Mouse (Mus musculus) lung, embryonic 14.5 days (tissue): ENCODE data around the gene Ccdc126. TPM values are rescaled to one million over a fixed set of nuclear protein-coding genes. Genes with fewer than 3 reads are reported as not detected.
"Not testable (repeated sequence)": the region's sequence is repeated elsewhere in the genome, so short reads cannot be mapped to it uniquely, and the experiment has no call there.

Source experiments
- ATAC-seq: fragments of 200-750 bp; cut with Nextera tagmentation; 2 replicates; pipeline ENCODE4 v1.8.0; 2017; ENCODE audit warnings: mild to moderate bottlenecking, moderate TSS enrichment, moderate library complexity; ENCODE audit not compliant: insufficient read depth
- DNase-seq: peaks from one replicate; pipeline ENCODE4 v3.0.0-alpha.2; 2015
- H3K27ac ChIP-seq: fragments of 300-500 bp; sonication (generic); 2 replicates; pipeline ENCODE4 v1.5.1; 2014; ENCODE audit warnings: low read depth, mild to moderate bottlenecking, moderate library complexity
- H3K27me3 ChIP-seq: fragments of 300-500 bp; sonication (generic); 2 replicates; pipeline ENCODE4 v1.6.1; 2014; ENCODE audit warnings: low read length, control low read depth; ENCODE audit not compliant: insufficient read depth
- H3K36me3 ChIP-seq: fragments of 300-500 bp; sonication (generic); 2 replicates; pipeline ENCODE4 v1.6.1; 2014; ENCODE audit warnings: control low read depth; ENCODE audit not compliant: insufficient read depth
- H3K4me1 ChIP-seq: fragments of 300-500 bp; sonication (generic); 2 replicates; pipeline ENCODE4 v1.6.1; 2014; ENCODE audit warnings: antibody characterized with exemption, control low read depth; ENCODE audit not compliant: insufficient read depth
- H3K4me2 ChIP-seq: fragments of 300-500 bp; sonication (generic); 2 replicates; pipeline ENCODE4 v1.6.1; 2014; ENCODE audit warnings: mild to moderate bottlenecking
- H3K4me3 ChIP-seq: fragments of 300-500 bp; sonication (generic); 2 replicates; pipeline ENCODE4 v1.5.1; 2014; ENCODE audit warnings: low read depth, low read length
- H3K9ac ChIP-seq: fragments of 300-500 bp; sonication (generic); 2 replicates; pipeline ENCODE4 v1.6.1; 2014
- H3K9me3 ChIP-seq: fragments of 300-500 bp; sonication (generic); 2 replicates; pipeline ENCODE4 v1.6.1; 2016; ENCODE audit warnings: low read depth, low read length, control low read depth
- CTCF ChIP-seq: IDR thresholded peaks from 2 replicates; pipeline ENCODE4 v1.5.1; 2016; ENCODE audit warnings: antibody characterized with exemption, low read depth
- WGBS: fragments of 180-500 bp; shearing (Covaris S2); extraction: QIAGEN DNeasy Blood & Tissue Kit; methylation state at CpG from one replicate; pipeline ENCODE4 v1.1.7; 2014; 5-methylcytosine and 5-hydroxymethylcytosine counted together
- polyA plus RNA-seq: library from polyadenylated mRNA; unstranded; fragments of >200 nt; fragmentation: Nextera tagmentation; extraction: Ambion mirVana; gene quantifications from 2 replicates; pipeline ENCODE4 v1.2.1, GENCODE M21; 2014

The Ccdc126 gene
- polyA plus RNA-seq, 1 experiment from 2014 or later, result 12.5 TPM

- H3K4me1 ChIP-seq, result no peaks in the 10 kb centered on the region
- no peak overlapping the region for H3K4me2 ChIP-seq
- no peak overlapping the region for H3K9ac ChIP-seq
- no peak overlapping the region for H3K4me3 ChIP-seq
- H3K27ac ChIP-seq, result no peak overlapping the region
- TF ChIP-seq CTCF, result no peak
- WGBS, result 26% methylated on average over 1 of the region's 1 CpGs
- no peaks in the 10 kb centered on the region for H3K9me3 ChIP-seq
- H3K36me3 ChIP-seq, result no peaks in the 10 kb centered on the region
- ATAC-seq (peak; percentile 70; the same call in 1 of the 2 replicates), DNase-seq (peak; percentile 66)
- no peaks in the 10 kb centered on the region for H3K27me3 ChIP-seq
These were observed 38.1 kb upstream of the Ccdc126 start for GRCm38 (mm10) chr6:49280942-49281341.

- ATAC-seq, result no peak
- no peak for DNase-seq
- H3K9me3 ChIP-seq, result no peaks in the 10 kb centered on the region
- H3K27me3 ChIP-seq, result no peaks in the 10 kb centered on the region
- H3K4me3 ChIP-seq, result no peak overlapping the region
- H3K27ac ChIP-seq, result no peak overlapping the region
- H3K4me1 ChIP-seq, result no peaks in the 10 kb centered on the region
- TF ChIP-seq CTCF, result no peak
- 79% methylated on average over 1 of the region's 1 CpGs for WGBS
- no peaks in the 10 kb centered on the region for H3K36me3 ChIP-seq
- H3K4me2 ChIP-seq, result no peak overlapping the region
- no peak overlapping the region for H3K9ac ChIP-seq
These were observed 37.0 kb upstream of the Ccdc126 start for GRCm38 (mm10) chr6:49282122-49282521.

GRCm38 (mm10) chr6:49298286-49298685 is 20.8 kb upstream of the Ccdc126 start:
- Histone ChIP-seq H3K4me3 (no peak overlapping the region), H3K4me1 (no peaks in the 10 kb centered on the region), H3K27me3 (no peaks in the 10 kb centered on the region), H3K9me3 (no peaks in the 10 kb centered on the region), H3K27ac (no peak overlapping the region), H3K4me2 (no peak overlapping the region), H3K36me3 (no peaks in the 10 kb centered on the region), H3K9ac (no peak overlapping the region)
- ATAC-seq (no peak), DNase-seq (no peak)
- no peak for TF ChIP-seq CTCF

- not testable (repeated sequence) for H3K4me3 ChIP-seq, H3K9ac ChIP-seq, H3K36me3 ChIP-seq, H3K4me1 ChIP-seq, H3K27me3 ChIP-seq, H3K4me2 ChIP-seq, DNase-seq, ATAC-seq, H3K27ac ChIP-seq, H3K9me3 ChIP-seq
- 47% methylated on average over 3 of the region's 3 CpGs for WGBS
These were observed 4.3 kb upstream of the Ccdc126 start for GRCm38 (mm10) chr6:49314821-49315220.

GRCm38 (mm10) chr6:49319595-49320315 is 681 bp downstream of the Ccdc126 start:
- H3K4me3 ChIP-seq, result peak overlapping the region; percentile 67
- WGBS, result 7% methylated on average over 13 of the region's 13 CpGs
- H3K27me3 ChIP-seq, result no peaks in the 10 kb centered on the region
- DNase-seq (peak; percentile 66), ATAC-seq (no peak; the same call in 1 of the 2 replicates)
- H3K4me2 ChIP-seq, result peak overlapping the region; percentile 64
- H3K27ac ChIP-seq, result peak overlapping the region; percentile 76; the same call in 1 of the 2 replicates
- TF ChIP-seq CTCF, result no peak
- H3K4me1 ChIP-seq, result no peaks in the 10 kb centered on the region
- peak overlapping the region; percentile 71 for H3K9ac ChIP-seq
- no peaks in the 10 kb centered on the region for H3K9me3 ChIP-seq
- H3K36me3 ChIP-seq, result no peaks in the 10 kb centered on the region

- Histone ChIP-seq H3K4me2 (no peak overlapping the region), H3K4me3 (no peak overlapping the region), H3K9ac (no peak overlapping the region), H3K36me3 (no peaks in the 10 kb centered on the region), H3K4me1 (no peaks in the 10 kb centered on the region), H3K27ac (no peak overlapping the region), H3K27me3 (no peaks in the 10 kb centered on the region), H3K9me3 (no peaks in the 10 kb centered on the region)
- ATAC-seq, result no peak
- 65% methylated on average over 3 of the region's 3 CpGs for WGBS
- DNase-seq, result no peak
- no peak for TF ChIP-seq CTCF
These were observed 2.3 kb downstream of the Ccdc126 start for GRCm38 (mm10) chr6:49321341-49321740.

- Histone ChIP-seq H3K9ac (no peak overlapping the region), H3K27ac (no peak overlapping the region), H3K4me1 (no peaks in the 10 kb centered on the region), H3K4me2 (no peak overlapping the region), H3K9me3 (no peaks in the 10 kb centered on the region), H3K27me3 (no peaks in the 10 kb centered on the region), H3K36me3 (no peaks in the 10 kb centered on the region), H3K4me3 (no peak overlapping the region)
- ATAC-seq (no peak), DNase-seq (peak; percentile 40)
- no peak for TF ChIP-seq CTCF
These were observed 3.0 kb downstream of the Ccdc126 start for GRCm38 (mm10) chr6:49322056-49322455.

- DNase-seq (no peak), ATAC-seq (no peak)
- no peak for TF ChIP-seq CTCF
These were observed 3.9 kb downstream of the Ccdc126 start for GRCm38 (mm10) chr6:49322986-49323385.

More at GRCm38 (mm10) chr6:49322986-49323385, 3.9 kb downstream of the Ccdc126 start:
- Histone ChIP-seq H3K4me3 (no peak overlapping the region), H3K9me3 (no peaks in the 10 kb centered on the region), H3K27ac (no peak overlapping the region), H3K4me1 (no peaks in the 10 kb centered on the region), H3K27me3 (no peaks in the 10 kb centered on the region), H3K36me3 (no peaks in the 10 kb centered on the region), H3K9ac (no peak overlapping the region), H3K4me2 (no peak overlapping the region)
- 31% methylated on average over 2 of the region's 2 CpGs for WGBS
